Mouse (Mus musculus): ENCODE measurements around the gene Slc17a7. TPM values are rescaled to one million over a fixed set of nuclear protein-coding genes. Genes with fewer than 3 reads are reported as not detected.
A peak's percentile ranks its signal among the peaks of the same experiment; 100 is the strongest.

The Slc17a7 gene
- polyA plus RNA-seq (2012; rRNA removed) (0.40 and 0.58 TPM in 2 replicates), polyA plus RNA-seq (2014; fragmentation: Nextera tagmentation; extraction: Ambion mirVana) (0.17 and 0.18 TPM in 2 replicates)

DNA sequence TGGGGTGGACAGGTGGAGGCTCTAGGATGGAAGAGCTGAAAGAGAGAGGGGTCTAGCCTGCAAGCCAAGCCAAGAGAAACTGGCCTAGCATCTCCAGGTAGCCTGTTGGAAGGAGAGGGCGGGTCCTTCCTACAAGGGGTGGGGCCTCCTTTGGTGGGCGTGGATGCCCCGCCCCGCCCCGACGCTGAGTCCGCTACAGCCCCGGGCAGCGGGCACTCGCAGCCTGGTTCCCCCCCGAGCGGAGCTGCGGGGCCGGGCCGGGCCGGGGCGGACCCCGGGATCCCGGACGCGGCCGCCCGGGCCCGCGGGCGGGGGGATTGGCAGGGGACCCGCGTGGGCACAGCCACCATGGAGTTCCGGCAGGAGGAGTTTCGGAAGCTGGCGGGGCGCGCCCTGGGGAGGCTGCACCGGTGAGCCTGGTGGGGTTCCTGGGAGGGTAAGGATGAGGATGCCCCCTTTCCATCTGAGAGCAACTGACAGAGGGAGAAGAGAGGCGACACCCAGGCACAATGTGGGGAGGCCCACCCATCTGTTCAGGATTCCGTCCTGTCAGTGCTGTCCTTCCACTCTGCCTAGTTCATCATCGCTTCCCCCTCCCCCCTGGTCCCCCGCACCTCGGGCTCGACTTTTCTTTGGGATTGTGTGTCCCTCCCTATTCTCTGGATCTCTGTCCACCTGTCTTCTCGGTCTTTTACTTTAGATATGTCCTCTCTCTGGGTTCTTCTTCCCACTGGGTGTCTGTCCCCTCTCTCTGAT, at the start of gene Slc17a7:
TSS of gene Slc17a7 (plus strand) at position 215 of the 756 bp plus-strand sequence.
- H3K4me3 ChIP-seq (replicated peaks; ENCODE audit: low read length) = peak within 1 kb of the TSS; percentile 42
- peak within 1 kb of the TSS; percentile 56 for H3K9ac ChIP-seq (ENCODE audit: low read depth, low read length, severe bottlenecking)
- ATAC-seq (ENCODE audit: low FRiP score, low read depth) (no peak), DNase-seq (ENCODE audit: low spot score) (no peak)
- peak within 1 kb of the TSS; percentile 61 for H3K4me2 ChIP-seq (replicated peaks; ENCODE audit: low read depth, low read length, severe bottlenecking)
- no peak within 1 kb of the TSS for H3K27ac ChIP-seq (replicated peaks; ENCODE audit: low read depth, low read length)
- peaks cover 16% of the 10 kb centered on the region for H3K36me3 ChIP-seq (ENCODE audit: control insufficient read depth, insufficient read depth, low read length)
- peaks cover 65% of the 10 kb centered on the region for H3K27me3 ChIP-seq (ENCODE audit: control insufficient read depth, insufficient read depth, low read length)
- H3K9me3 ChIP-seq (ENCODE audit: control insufficient read depth, low read length) = peaks cover 2% of the 10 kb centered on the region; the same call in 1 of the 2 replicates
- WGBS = 2% methylated on average over 35 of the region's 41 CpGs
- no peak for TF ChIP-seq POLR2A (IDR thresholded peaks at IDR 0.05; ENCODE audit: borderline replicate concordance, extremely low read depth, insufficient read depth, insufficient read length)
- H3K4me1 ChIP-seq (ENCODE audit: control insufficient read depth, insufficient read depth, low read length) = 0 out of 2 replicates have a peak, but pooled peaks cover 4% of the 10 kb centered on the region

DNA sequence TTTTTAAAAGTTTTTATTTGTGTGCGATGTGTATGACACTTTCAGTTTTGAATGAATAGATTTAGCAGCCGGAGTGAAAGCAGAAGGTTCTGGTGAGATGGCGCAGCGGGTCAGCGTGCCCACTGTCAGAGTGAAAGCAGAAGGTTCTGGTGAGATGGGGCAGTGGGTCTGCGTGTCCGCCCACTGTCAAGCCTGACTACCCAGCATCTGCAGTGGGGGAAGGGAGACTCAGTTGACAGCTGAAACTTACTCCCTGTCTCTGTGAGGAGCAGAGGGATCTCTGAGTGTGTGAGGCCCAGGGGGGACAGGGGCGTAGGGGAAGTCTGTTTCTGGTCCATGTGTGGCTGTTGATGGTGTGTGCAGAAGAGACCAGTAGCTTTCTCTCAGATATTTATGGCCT, 46.2 kb upstream of the Slc17a7 start:
- no peak for ATAC-seq (ENCODE audit: low FRiP score, low read depth)
- no peak overlapping the region for H3K9ac ChIP-seq (ENCODE audit: low read depth, low read length, severe bottlenecking)

DNA sequence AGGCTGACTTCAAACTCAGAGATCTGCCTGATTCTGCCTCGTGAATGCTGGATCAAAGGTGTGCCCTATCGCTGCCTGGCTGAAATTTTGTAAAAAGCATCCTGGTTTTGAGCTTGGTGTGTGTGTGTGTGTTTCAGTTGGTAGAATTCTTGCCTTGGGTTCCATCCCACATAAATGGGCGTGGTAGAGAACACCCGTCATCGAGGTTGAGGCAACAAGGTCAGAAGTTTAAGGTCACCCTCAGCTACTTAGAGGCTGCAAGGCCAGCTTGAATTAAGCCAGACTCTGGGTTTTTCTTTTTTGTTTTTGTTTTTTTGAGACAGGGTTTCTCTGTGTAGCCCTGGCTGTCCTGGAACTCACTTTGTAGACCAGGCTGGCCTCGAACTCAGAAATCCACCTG, 45.4 kb upstream of the Slc17a7 start:
- WGBS = 84% methylated on average over 6 of the region's 6 CpGs
- no peak overlapping the region for H3K27ac ChIP-seq (replicated peaks; ENCODE audit: low read depth, low read length)
- TF ChIP-seq POLR2A (IDR thresholded peaks at IDR 0.05; ENCODE audit: borderline replicate concordance, extremely low read depth, insufficient read depth, insufficient read length) = no peak

More for the DNA sequence above, 46.2 kb upstream of the Slc17a7 start:
- Histone ChIP-seq H3K4me2 (replicated peaks; ENCODE audit: low read depth, low read length, severe bottlenecking) (no peak overlapping the region), H3K27me3 (ENCODE audit: control insufficient read depth, insufficient read depth, low read length) (no peaks in the 10 kb centered on the region), H3K9me3 (ENCODE audit: control insufficient read depth, low read length) (no peaks in the 10 kb centered on the region), H3K4me3 (replicated peaks; ENCODE audit: low read length) (no peak overlapping the region), H3K27ac (replicated peaks; ENCODE audit: low read depth, low read length) (no peak overlapping the region), H3K4me1 (ENCODE audit: control insufficient read depth, insufficient read depth, low read length) (0 out of 2 replicates have a peak, but pooled peaks cover 4% of the 10 kb centered on the region), H3K36me3 (ENCODE audit: control insufficient read depth, insufficient read depth, low read length) (peaks cover 39% of the 10 kb centered on the region)
- DNase-seq (ENCODE audit: low spot score) = no peak
- no peak for TF ChIP-seq POLR2A (IDR thresholded peaks at IDR 0.05; ENCODE audit: borderline replicate concordance, extremely low read depth, insufficient read depth, insufficient read length)
- WGBS = 82% methylated on average over 8 of the region's 8 CpGs

DNA sequence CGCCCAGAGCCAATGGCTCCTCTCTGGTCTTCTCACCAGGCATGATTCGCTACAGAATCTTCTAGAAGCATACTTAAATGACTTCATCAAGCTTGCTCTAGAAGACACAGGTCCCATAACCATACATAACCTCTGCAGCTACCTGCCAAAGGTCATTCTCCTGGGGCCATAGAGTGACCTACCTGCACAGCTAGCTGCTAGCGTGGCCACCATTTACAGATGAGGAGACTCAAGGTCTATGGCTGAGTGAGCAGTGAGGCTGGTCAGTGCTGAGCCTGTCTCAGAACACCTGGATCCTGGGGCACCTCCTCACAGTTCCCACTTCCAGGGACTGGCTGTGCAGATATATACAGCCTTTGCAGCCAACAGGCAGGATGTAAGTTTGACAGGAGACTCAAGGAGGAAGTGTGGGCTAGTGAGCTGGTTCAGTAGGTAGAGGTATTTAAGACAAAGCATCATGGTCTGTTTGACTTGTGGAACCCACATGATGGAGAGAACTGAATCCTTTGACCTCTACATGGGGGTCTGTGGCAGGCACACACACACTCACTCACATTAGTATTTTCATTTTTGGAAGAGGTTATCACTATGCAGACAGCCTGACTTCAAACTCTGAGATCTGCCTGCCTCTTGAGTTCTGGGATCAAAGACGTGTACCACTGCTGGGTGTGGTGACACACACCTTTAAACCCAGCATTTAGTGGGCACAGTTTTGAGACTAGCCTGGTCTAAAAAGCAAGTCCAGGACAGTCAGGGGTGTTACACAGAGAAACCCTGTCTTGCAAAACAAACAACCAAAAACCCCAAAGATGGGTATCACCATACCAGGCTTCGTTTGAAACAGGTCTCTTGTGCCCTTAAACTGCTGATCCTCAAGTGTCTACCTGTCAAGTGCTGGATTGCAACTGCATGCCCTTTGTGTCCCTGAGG, 43.7 kb upstream of the Slc17a7 start:
- no peak overlapping the region for H3K4me2 ChIP-seq (replicated peaks; ENCODE audit: low read depth, low read length, severe bottlenecking)
- no peaks in the 10 kb centered on the region for H3K27me3 ChIP-seq (ENCODE audit: control insufficient read depth, insufficient read depth, low read length)
- DNase-seq (ENCODE audit: low spot score) (no peak), ATAC-seq (ENCODE audit: low FRiP score, low read depth) (no peak)
- H3K4me1 ChIP-seq (ENCODE audit: control insufficient read depth, insufficient read depth, low read length) = peaks cover 13% of the 10 kb centered on the region
- no peaks in the 10 kb centered on the region for H3K9me3 ChIP-seq (ENCODE audit: control insufficient read depth, low read length)
- H3K27ac ChIP-seq (replicated peaks; ENCODE audit: low read depth, low read length) = no peak overlapping the region
- WGBS = 85% methylated on average over 5 of the region's 5 CpGs
- no peak overlapping the region for H3K4me3 ChIP-seq (replicated peaks; ENCODE audit: low read length)
- no peak for TF ChIP-seq POLR2A (IDR thresholded peaks at IDR 0.05; ENCODE audit: borderline replicate concordance, extremely low read depth, insufficient read depth, insufficient read length)
- H3K9ac ChIP-seq (ENCODE audit: low read depth, low read length, severe bottlenecking) = no peak overlapping the region
- H3K36me3 ChIP-seq (ENCODE audit: control insufficient read depth, insufficient read depth, low read length) = peaks cover 51% of the 10 kb centered on the region

More for the DNA sequence above, 45.4 kb upstream of the Slc17a7 start:
- ATAC-seq (ENCODE audit: low FRiP score, low read depth) = no peak
- Histone ChIP-seq H3K36me3 (ENCODE audit: control insufficient read depth, insufficient read depth, low read length) (peaks cover 46% of the 10 kb centered on the region), H3K4me2 (replicated peaks; ENCODE audit: low read depth, low read length, severe bottlenecking) (no peak overlapping the region), H3K4me3 (replicated peaks; ENCODE audit: low read length) (no peak overlapping the region), H3K27me3 (ENCODE audit: control insufficient read depth, insufficient read depth, low read length) (no peaks in the 10 kb centered on the region), H3K9ac (ENCODE audit: low read depth, low read length, severe bottlenecking) (no peak overlapping the region), H3K9me3 (ENCODE audit: control insufficient read depth, low read length) (no peaks in the 10 kb centered on the region), H3K4me1 (ENCODE audit: control insufficient read depth, insufficient read depth, low read length) (peaks cover 9% of the 10 kb centered on the region)
- no peak for DNase-seq (ENCODE audit: low spot score)

DNA sequence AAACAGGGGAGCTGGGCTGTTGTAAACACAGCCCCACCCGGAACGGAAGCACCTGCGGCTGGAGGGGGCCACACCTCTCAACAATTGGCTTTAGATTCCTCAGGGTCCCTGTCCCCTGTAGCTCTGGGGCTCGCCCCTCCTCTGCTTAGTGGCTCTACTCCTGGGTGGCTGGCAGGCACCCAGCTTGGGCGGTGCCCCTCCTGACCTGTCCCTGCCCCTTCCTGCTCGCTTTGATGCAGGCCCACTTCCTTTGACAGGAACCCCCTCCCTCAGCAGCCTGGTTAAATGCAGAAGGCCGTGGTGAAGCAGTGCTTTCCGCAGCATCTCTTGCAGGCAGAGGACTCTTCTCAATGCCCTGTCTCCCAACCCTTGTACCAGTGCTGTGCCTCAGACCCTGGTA, 42.3 kb upstream of the Slc17a7 start:
- Histone ChIP-seq H3K4me1 (ENCODE audit: control insufficient read depth, insufficient read depth, low read length) (peaks cover 20% of the 10 kb centered on the region), H3K9me3 (ENCODE audit: control insufficient read depth, low read length) (no peaks in the 10 kb centered on the region), H3K27ac (replicated peaks; ENCODE audit: low read depth, low read length) (no peak overlapping the region), H3K4me2 (replicated peaks; ENCODE audit: low read depth, low read length, severe bottlenecking) (no peak overlapping the region), H3K36me3 (ENCODE audit: control insufficient read depth, insufficient read depth, low read length) (peaks cover 65% of the 10 kb centered on the region), H3K9ac (ENCODE audit: low read depth, low read length, severe bottlenecking) (0 out of 2 replicates have a peak overlapping the region, but pooled peaks have one; percentile 2), H3K4me3 (replicated peaks; ENCODE audit: low read length) (no peak overlapping the region), H3K27me3 (ENCODE audit: control insufficient read depth, insufficient read depth, low read length) (no peaks in the 10 kb centered on the region)
- ATAC-seq (ENCODE audit: low FRiP score, low read depth) (no peak), DNase-seq (ENCODE audit: low spot score) (no peak)
- 68% methylated on average over 8 of the region's 8 CpGs for WGBS
- no peak for TF ChIP-seq POLR2A (IDR thresholded peaks at IDR 0.05; ENCODE audit: borderline replicate concordance, extremely low read depth, insufficient read depth, insufficient read length)
